Mouse (Mus musculus) midbrain, embryonic 12.5 days (tissue): ENCODE measurements around the gene Vwde. TPM values are rescaled to one million over a fixed set of nuclear protein-coding genes. Genes with fewer than 3 reads are reported as not detected.

Experiments used
- ATAC-seq: fragments of 200-750 bp; cut with Nextera tagmentation; 2 replicates; pipeline ENCODE4 v1.8.0; 2017; ENCODE audit warnings: low read depth, moderate TSS enrichment, moderate library complexity; ENCODE audit not compliant: low FRiP score
- H3K27ac ChIP-seq: fragments of 300-500 bp; sonication (generic); replicated peaks from 2 replicates; pipeline ENCODE4 v1.5.1; 2016; ENCODE audit warnings: mild to moderate bottlenecking
- H3K27me3 ChIP-seq: fragments of 300-500 bp; sonication (generic); 2 replicates; pipeline ENCODE4 v1.6.1; 2016; ENCODE audit warnings: mild to moderate bottlenecking
- H3K36me3 ChIP-seq: fragments of 300-500 bp; sonication (generic); 2 replicates; pipeline ENCODE4 v1.6.1; 2016
- H3K4me1 ChIP-seq: fragments of 300-500 bp; sonication (generic); 2 replicates; pipeline ENCODE4 v1.6.1; 2016
- H3K4me2 ChIP-seq: fragments of 300-500 bp; sonication (generic); replicated peaks from 2 replicates; pipeline ENCODE4 v1.6.1; 2016; ENCODE audit warnings: mild to moderate bottlenecking, moderate library complexity
- H3K4me3 ChIP-seq: fragments of 300-500 bp; sonication (generic); 2 replicates; pipeline ENCODE4 v1.5.1; 2016; ENCODE audit warnings: mild to moderate bottlenecking
- H3K9ac ChIP-seq: fragments of 300-500 bp; sonication (generic); replicated peaks from 2 replicates; pipeline ENCODE4 v1.6.1; 2016; ENCODE audit warnings: mild to moderate bottlenecking, moderate library complexity
- H3K9me3 ChIP-seq: fragments of 300-500 bp; sonication (generic); 2 replicates; pipeline ENCODE4 v1.6.1; 2016; ENCODE audit warnings: mild to moderate bottlenecking
- WGBS: fragments of 180-500 bp; shearing (Covaris S2); methylation state at CpG from one replicate; pipeline ENCODE4 v1.1.7; 2016; 5-methylcytosine and 5-hydroxymethylcytosine counted together
- polyA plus RNA-seq: library from polyadenylated mRNA; unstranded; fragments of >200 nt; fragmentation: Nextera tagmentation; extraction: Ambion mirVana; gene quantifications from 2 replicates; pipeline ENCODE4 v1.2.1, GENCODE M21; 2016

Gene Vwde
- polyA plus RNA-seq, 1 experiment from 2014 or later: not detected

DNA sequence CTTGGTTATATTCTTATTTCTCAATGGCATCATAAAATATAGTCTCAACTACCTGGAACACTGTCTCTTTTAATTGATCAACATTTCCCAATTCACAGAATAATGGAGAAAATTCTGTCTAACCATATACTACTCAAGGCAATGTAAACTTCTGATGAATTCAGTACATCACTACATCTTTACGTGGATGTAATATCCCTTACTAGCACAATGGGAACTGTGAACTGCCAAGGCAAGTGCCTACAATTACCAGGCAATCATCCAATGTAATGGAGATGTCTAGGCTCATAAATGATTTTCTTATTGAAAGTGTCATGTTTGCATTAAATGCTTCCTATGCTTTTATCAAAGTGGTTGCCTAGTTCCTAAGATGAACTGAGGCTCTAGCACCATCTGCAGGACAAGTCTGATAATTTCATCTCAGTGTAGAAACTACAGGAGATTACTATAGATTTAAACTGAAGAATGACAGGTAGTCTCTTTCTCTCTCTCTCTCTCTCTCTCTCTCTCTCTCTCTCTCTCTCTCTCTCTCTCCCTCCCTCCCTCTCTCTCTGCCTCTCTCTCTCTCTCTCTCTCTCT, 72.6 kb downstream of the Vwde start:
- H3K36me3 ChIP-seq: no peaks in the 10 kb centered on the region
- H3K27me3 ChIP-seq: no peaks in the 10 kb centered on the region
- H3K4me3 ChIP-seq: no peak overlapping the region
- WGBS: 94% methylated on average over 1 of the region's 1 CpGs
- no peak overlapping the region for H3K9ac ChIP-seq
- no peak overlapping the region for H3K4me2 ChIP-seq
- H3K27ac ChIP-seq: no peak overlapping the region
- H3K9me3 ChIP-seq: 0 out of 2 replicates have a peak, but pooled peaks cover 5% of the 10 kb centered on the region
- no peak; the same call in 1 of the 2 replicates for ATAC-seq
- no peaks in the 10 kb centered on the region for H3K4me1 ChIP-seq

- Histone ChIP-seq H3K9ac (no peak overlapping the region), H3K4me2 (no peak overlapping the region), H3K27ac (no peak overlapping the region), H3K27me3 (no peaks in the 10 kb centered on the region), H3K4me1 (no peaks in the 10 kb centered on the region), H3K4me3 (no peak overlapping the region), H3K36me3 (no peaks in the 10 kb centered on the region), H3K9me3 (no peaks in the 10 kb centered on the region)
- WGBS: 96% methylated on average over 1 of the region's 1 CpGs
- no peak for ATAC-seq
These were observed 87.5 kb downstream of the Vwde start for GRCm38 (mm10) chr6:13137255-13137654.

DNA sequence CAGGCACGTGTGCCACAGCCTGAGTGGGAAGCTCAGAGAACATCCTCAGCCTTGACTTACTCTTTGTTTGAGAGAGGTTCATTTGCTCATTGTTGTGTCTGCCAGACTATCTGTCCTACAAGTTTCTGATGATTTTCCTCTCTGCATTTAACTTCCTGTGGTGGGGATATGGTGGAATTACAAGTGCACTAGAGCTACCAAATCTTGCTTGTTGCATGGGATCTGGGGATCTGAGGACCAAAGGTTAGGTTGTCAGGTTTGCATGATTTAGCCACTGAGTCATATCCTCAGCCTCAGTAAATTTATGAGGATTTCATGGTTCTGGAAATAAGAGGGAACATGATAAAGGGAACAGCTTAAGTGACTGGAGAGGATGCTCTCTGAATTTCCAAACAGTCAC, 116.1 kb downstream of the Vwde start:
- H3K27ac ChIP-seq: no peak overlapping the region
- no peak overlapping the region for H3K9ac ChIP-seq
- no peak for ATAC-seq
- no peaks in the 10 kb centered on the region for H3K27me3 ChIP-seq
- no peaks in the 10 kb centered on the region for H3K4me1 ChIP-seq
- WGBS: 77% methylated on average over 1 of the region's 1 CpGs
- no peak overlapping the region for H3K4me3 ChIP-seq
- H3K4me2 ChIP-seq: no peak overlapping the region
- H3K9me3 ChIP-seq: no peaks in the 10 kb centered on the region
- H3K36me3 ChIP-seq: no peaks in the 10 kb centered on the region

Other genes starting within 250 kb of the Vwde start
- 28.8 and 31.1 TPM in 2 replicates for gene Tmem106b, start 155.2 kb downstream of the Vwde start, polyA plus RNA-seq